Mouse (Mus musculus) heart, embryonic 12.5 days (tissue): ENCODE data around the gene Gm10577. TPM values are rescaled to one million over a fixed set of nuclear protein-coding genes. Genes with fewer than 3 reads are reported as not detected.

Experiments
- ATAC-seq: fragments of 200-750 bp; cut with Nextera tagmentation; 2 replicates; pipeline ENCODE4 v1.8.0; 2017; ENCODE audit warnings: moderate TSS enrichment, moderate library complexity; ENCODE audit not compliant: insufficient number of reproducible peaks, low FRiP score
- H3K27ac ChIP-seq: fragments of 300-500 bp; sonication (generic); 2 replicates; pipeline ENCODE4 v1.5.1; 2016; ENCODE audit warnings: mild to moderate bottlenecking, moderate library complexity; ENCODE audit not compliant: poor library complexity, severe bottlenecking
- H3K27me3 ChIP-seq: fragments of 300-500 bp; sonication (generic); replicated peaks from 2 replicates; pipeline ENCODE4 v1.6.1; 2016; ENCODE audit warnings: mild to moderate bottlenecking, moderate library complexity
- H3K36me3 ChIP-seq: fragments of 300-500 bp; sonication (generic); 2 replicates; pipeline ENCODE4 v1.6.1; 2016; ENCODE audit warnings: mild to moderate bottlenecking, moderate library complexity
- H3K4me1 ChIP-seq: fragments of 300-500 bp; sonication (generic); replicated peaks from 2 replicates; pipeline ENCODE4 v1.6.1; 2016; ENCODE audit warnings: mild to moderate bottlenecking
- H3K4me2 ChIP-seq: fragments of 300-500 bp; sonication (generic); 2 replicates; pipeline ENCODE4 v1.6.1; 2016; ENCODE audit warnings: mild to moderate bottlenecking, moderate library complexity
- H3K4me3 ChIP-seq: fragments of 300-500 bp; sonication (generic); 2 replicates; pipeline ENCODE4 v1.5.1; 2016; ENCODE audit warnings: mild to moderate bottlenecking
- H3K9ac ChIP-seq: fragments of 300-500 bp; sonication (generic); 2 replicates; pipeline ENCODE4 v1.6.1; 2016; ENCODE audit warnings: mild to moderate bottlenecking, moderate library complexity
- H3K9me3 ChIP-seq: fragments of 300-500 bp; sonication (generic); replicated peaks from 2 replicates; pipeline ENCODE4 v1.6.1; 2016; ENCODE audit warnings: mild to moderate bottlenecking, moderate library complexity
- WGBS: fragments of 180-500 bp; shearing (Covaris S2); methylation state at CpG from one replicate; pipeline ENCODE4 v1.1.7; 2016; 5-methylcytosine and 5-hydroxymethylcytosine counted together
- polyA plus RNA-seq: library from polyadenylated mRNA; unstranded; fragments of >200 nt; fragmentation: Nextera tagmentation; extraction: Ambion mirVana; gene quantifications from 2 replicates; pipeline ENCODE4 v1.2.1, GENCODE M21; 2016

Gene Gm10577
- polyA plus RNA-seq, 1 experiment from 2014 or later = not detected

DNA sequence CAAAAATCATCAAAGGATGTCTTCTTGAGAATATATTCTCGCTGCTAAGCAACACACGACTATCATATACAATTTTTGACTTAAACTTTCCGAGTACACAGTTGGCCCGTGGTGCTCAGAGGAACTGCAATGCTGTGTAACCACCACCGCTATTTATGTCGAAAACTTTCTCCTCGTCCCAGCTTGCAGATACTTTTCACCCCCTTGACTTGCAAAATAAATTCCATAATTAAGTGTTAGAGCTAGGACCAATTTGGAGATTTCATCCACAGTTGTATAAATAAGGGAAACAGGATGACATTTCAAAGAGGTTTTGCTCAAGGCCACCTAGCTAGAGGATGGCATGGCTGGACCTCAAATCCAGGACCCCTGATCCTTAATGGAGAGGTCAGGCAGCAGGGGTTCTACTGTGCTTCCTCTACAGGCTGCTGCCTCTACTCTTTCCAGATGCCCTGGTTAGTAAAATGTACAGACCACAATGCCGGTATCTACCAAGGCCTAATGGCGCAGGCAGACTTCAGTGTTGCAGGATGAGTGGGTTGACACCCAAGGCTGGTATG is 7.4 kb upstream of the Gm10577 start:
- Histone ChIP-seq H3K4me1 (no peaks in the 10 kb centered on the region), H3K36me3 (no peaks in the 10 kb centered on the region), H3K4me3 (no peak overlapping the region), H3K27me3 (no peaks in the 10 kb centered on the region), H3K9me3 (peaks cover 3% of the 10 kb centered on the region), H3K9ac (no peak overlapping the region), H3K27ac (no peak overlapping the region), H3K4me2 (no peak overlapping the region)
- 84% methylated on average over 9 of the region's 9 CpGs for WGBS
- no peak for ATAC-seq

DNA sequence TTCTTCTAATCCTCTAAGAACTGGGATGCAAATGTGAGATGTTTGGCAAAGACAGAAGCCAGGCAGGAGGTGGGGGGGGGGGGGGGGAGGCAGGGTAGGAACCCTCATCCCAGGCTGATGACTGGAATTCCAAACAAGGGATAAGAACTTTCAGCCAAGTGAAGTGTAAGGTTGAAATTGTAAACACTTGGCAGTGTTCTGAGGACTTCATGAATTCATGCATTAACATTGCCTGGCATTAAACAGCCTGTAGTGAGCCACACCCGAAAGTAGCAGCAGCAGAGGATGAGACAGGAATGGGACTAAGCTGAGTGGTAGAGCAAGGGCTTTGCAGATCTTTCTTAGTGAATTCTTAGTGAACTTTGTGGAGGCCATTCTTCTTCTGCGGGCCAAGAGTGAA is 6.5 kb upstream of the Gm10577 start:
- ATAC-seq = no peak
- H3K27ac ChIP-seq = no peak overlapping the region

DNA sequence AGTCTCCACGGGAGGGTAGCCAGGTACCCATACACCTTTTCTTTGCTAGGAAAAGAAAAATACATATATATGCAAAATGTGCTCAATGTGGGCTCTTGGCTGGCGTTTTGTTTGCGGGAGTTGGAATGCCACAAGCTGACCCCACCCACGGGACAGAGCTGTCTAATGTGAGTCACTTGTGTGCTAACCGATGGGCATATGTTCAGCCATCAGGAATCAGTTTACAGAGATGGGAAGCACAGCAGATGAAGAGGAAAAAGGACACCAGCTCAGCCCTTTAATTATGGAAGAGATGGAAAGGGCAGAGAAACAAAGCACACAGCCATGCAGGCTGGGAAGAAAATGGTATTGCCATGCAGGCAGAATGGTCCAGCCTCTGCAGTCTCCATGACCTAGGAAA is 6.1 kb upstream of the Gm10577 start:
- Histone ChIP-seq H3K9me3 (peaks cover 6% of the 10 kb centered on the region), H3K27me3 (no peaks in the 10 kb centered on the region), H3K27ac (no peak overlapping the region), H3K4me3 (no peak overlapping the region), H3K4me2 (no peak overlapping the region), H3K36me3 (no peaks in the 10 kb centered on the region), H3K9ac (no peak overlapping the region), H3K4me1 (no peaks in the 10 kb centered on the region)
- WGBS = 72% methylated on average over 5 of the region's 5 CpGs
- ATAC-seq = no peak

More for the DNA sequence above, 6.5 kb upstream of the Gm10577 start:
- no peak overlapping the region for H3K4me2 ChIP-seq
- H3K9ac ChIP-seq = no peak overlapping the region
- no peak overlapping the region for H3K4me3 ChIP-seq
- H3K36me3 ChIP-seq = no peaks in the 10 kb centered on the region
- peaks cover 6% of the 10 kb centered on the region for H3K9me3 ChIP-seq
- 62% methylated on average over 2 of the region's 2 CpGs for WGBS
- no peaks in the 10 kb centered on the region for H3K4me1 ChIP-seq
- no peaks in the 10 kb centered on the region for H3K27me3 ChIP-seq

GRCm38 (mm10) chr4:101017806-101018205 is 2.7 kb downstream of the Gm10577 start:
- WGBS = 82% methylated on average over 4 of the region's 4 CpGs
- Histone ChIP-seq H3K36me3 (no peaks in the 10 kb centered on the region), H3K27ac (no peak overlapping the region), H3K4me2 (no peak overlapping the region), H3K9me3 (peaks cover 2% of the 10 kb centered on the region), H3K27me3 (no peaks in the 10 kb centered on the region), H3K4me3 (no peak overlapping the region), H3K4me1 (no peaks in the 10 kb centered on the region), H3K9ac (no peak overlapping the region)
- no peak for ATAC-seq

DNA sequence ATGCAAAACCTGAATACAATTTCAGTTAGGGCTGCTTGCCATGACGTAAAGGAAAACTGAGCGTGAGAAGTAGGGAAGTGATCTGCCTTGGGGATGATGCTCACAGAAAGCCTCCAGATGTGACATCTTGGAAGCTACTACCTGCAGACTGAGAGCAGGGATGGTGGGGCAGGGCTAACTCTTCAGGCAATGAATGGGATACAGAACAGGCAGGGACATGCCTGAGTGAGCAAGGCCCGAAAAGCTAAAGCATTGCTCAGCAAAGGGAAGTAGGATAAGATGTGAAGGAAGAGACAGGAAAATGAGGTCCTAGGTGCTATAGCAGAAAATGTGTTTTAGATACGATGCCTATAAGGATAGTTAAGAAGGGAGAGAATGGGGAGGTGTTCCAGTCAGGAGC is 11.4 kb downstream of the Gm10577 start:
- Histone ChIP-seq H3K4me3 (no peak overlapping the region), H3K9me3 (no peaks in the 10 kb centered on the region), H3K4me1 (no peaks in the 10 kb centered on the region), H3K27ac (no peak overlapping the region), H3K9ac (no peak overlapping the region), H3K4me2 (no peak overlapping the region), H3K36me3 (no peaks in the 10 kb centered on the region), H3K27me3 (no peaks in the 10 kb centered on the region)
- WGBS = 90% methylated on average over 4 of the region's 4 CpGs
- no peak for ATAC-seq

DNA sequence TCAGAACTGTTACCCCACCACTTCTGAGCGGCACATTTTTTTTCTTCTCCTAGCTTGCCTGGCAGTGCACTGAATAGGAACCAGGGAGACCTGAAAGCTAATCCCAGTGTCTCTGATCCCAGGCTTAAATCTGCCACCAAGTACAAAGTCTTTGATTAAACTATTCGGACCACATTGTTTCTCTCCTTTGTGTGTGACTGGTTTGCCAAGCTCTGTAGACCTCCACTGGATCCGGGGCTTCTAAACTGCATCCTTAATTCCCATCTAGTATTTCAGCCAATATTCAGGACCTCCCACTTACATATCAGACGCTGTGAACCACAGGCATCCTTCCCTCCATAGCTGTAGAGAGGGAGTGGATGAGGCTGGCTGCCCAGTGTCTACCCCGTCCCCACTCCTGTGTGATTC is 12.1 kb downstream of the Gm10577 start:
- no peak for ATAC-seq
- H3K27me3 ChIP-seq = no peaks in the 10 kb centered on the region
- H3K4me1 ChIP-seq = no peaks in the 10 kb centered on the region
- H3K4me3 ChIP-seq = no peak overlapping the region
- H3K4me2 ChIP-seq = no peak overlapping the region
- no peak overlapping the region for H3K9ac ChIP-seq
- H3K9me3 ChIP-seq = no peaks in the 10 kb centered on the region
- H3K27ac ChIP-seq = no peak overlapping the region
- 74% methylated on average over 5 of the region's 5 CpGs for WGBS
- peaks cover 2% of the 10 kb centered on the region; the same call in 1 of the 2 replicates for H3K36me3 ChIP-seq

DNA sequence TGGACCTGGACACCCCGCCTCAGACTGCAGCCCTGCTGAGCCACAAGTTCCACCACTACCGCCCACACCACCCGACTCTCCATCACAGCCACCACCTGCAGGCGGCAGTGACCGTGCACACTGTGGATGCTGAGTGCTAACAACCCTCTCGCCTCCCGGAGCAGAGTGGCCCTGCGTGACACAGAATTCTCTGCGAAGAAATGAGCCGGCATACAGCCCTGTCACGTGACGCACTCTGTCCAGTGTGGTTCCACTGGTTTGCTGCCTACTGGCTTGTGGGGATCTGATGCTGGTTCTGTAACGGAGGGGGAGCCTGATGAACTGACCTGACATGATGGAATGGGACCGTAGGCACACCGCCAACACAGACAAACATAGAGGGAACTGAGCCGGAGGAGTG is 17.5 kb downstream of the Gm10577 start:
- WGBS = 92% methylated on average over 16 of the region's 16 CpGs
- no peak for ATAC-seq
- no peak overlapping the region for H3K27ac ChIP-seq
- H3K9ac ChIP-seq = no peak overlapping the region
- peaks cover 21% of the 10 kb centered on the region for H3K36me3 ChIP-seq
- no peaks in the 10 kb centered on the region for H3K27me3 ChIP-seq
- H3K4me2 ChIP-seq = no peak overlapping the region
- no peaks in the 10 kb centered on the region for H3K4me1 ChIP-seq
- no peaks in the 10 kb centered on the region for H3K9me3 ChIP-seq
- no peak overlapping the region for H3K4me3 ChIP-seq

DNA sequence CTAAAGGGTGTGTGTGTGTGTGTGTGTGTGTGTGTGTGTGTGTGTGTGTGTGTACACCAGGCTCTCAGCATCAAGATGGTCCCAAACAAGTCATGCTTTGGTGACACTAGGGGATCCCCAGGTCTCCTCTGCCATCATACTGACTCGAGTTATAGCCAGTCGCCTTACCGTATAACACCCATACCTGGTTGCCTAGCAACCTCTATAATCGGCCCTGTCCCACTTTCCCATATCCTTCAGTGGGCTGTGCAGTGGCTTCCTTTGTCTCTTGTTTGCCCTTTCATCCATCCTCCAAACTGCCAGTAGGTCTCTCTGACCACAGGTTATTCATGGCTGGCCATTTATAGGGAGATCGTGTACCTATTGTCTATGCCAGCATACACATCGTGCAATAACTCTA is 19.4 kb downstream of the Gm10577 start:
- Histone ChIP-seq H3K27ac (no peak overlapping the region), H3K4me2 (no peak overlapping the region), H3K9me3 (no peaks in the 10 kb centered on the region), H3K36me3 (peaks cover 21% of the 10 kb centered on the region), H3K4me3 (no peak overlapping the region), H3K4me1 (no peaks in the 10 kb centered on the region), H3K9ac (no peak overlapping the region), H3K27me3 (no peaks in the 10 kb centered on the region)
- WGBS = 84% methylated on average over 6 of the region's 6 CpGs
- no peak for ATAC-seq

DNA sequence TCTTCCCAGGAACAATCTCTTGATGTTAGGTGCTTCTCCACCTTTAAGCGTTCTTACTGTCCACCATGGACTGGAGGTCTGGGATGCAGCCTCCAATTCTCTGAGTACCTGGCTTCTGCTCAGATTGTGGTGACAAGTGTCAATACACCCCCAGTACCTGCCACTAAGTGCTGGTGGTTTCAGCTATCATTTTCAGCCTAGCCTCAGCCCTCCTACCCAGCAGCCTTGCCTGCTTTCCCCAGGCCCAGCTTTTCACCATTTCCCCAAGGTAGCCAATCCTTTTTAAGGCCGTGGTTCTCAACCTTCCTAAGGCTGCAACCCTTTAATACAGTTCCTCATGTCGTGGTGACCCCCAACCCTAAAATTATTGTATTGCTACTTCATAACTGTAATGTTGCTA is 19.9 kb downstream of the Gm10577 start:
- no peak overlapping the region for H3K9ac ChIP-seq
- no peak overlapping the region for H3K4me3 ChIP-seq
- no peaks in the 10 kb centered on the region for H3K27me3 ChIP-seq
- H3K4me2 ChIP-seq = no peak overlapping the region
- H3K9me3 ChIP-seq = no peaks in the 10 kb centered on the region
- 86% methylated on average over 3 of the region's 3 CpGs for WGBS
- no peak overlapping the region for H3K27ac ChIP-seq
- peaks cover 22% of the 10 kb centered on the region for H3K36me3 ChIP-seq
- no peak for ATAC-seq
- H3K4me1 ChIP-seq = no peaks in the 10 kb centered on the region

GRCm38 (mm10) chr4:100998906-100999305 is 21.6 kb downstream of the Gm10577 start:
- H3K4me2 ChIP-seq = no peak overlapping the region
- no peak overlapping the region for H3K4me3 ChIP-seq
- H3K4me1 ChIP-seq = no peaks in the 10 kb centered on the region; the same call in none of the 2 replicates
- H3K27me3 ChIP-seq = no peaks in the 10 kb centered on the region
- H3K36me3 ChIP-seq = peaks cover 30% of the 10 kb centered on the region
- H3K9ac ChIP-seq = no peak overlapping the region
- WGBS = 85% methylated on average over 8 of the region's 8 CpGs
- no peak for ATAC-seq
- H3K27ac ChIP-seq = no peak overlapping the region
- no peaks in the 10 kb centered on the region for H3K9me3 ChIP-seq

DNA sequence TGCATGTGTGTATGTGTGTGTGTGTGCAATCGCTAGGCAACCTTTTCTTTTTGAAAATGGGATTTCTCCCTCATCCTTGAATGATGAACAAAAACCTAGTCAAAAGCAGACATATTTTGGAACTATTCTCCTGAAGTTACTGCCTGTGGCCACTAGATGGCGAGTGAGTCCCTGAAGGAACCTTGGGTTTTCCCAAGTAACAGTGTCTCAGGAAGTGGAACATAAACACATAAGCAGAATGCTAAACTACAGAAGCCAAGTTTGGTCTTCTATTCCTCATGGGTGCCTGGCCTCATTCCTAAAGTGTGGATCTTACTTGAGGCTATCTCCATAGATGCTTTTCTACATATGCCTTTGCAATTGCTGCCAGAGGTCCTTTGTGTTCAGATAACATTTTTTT is 22.4 kb downstream of the Gm10577 start:
- Histone ChIP-seq H3K4me1 (peaks cover 3% of the 10 kb centered on the region), H3K27ac (no peak overlapping the region), H3K36me3 (peaks cover 27% of the 10 kb centered on the region), H3K9ac (no peak overlapping the region), H3K9me3 (no peaks in the 10 kb centered on the region), H3K4me2 (no peak overlapping the region), H3K27me3 (no peaks in the 10 kb centered on the region), H3K4me3 (no peak overlapping the region)
- WGBS = 16% methylated on average over 2 of the region's 2 CpGs
- no peak for ATAC-seq

DNA sequence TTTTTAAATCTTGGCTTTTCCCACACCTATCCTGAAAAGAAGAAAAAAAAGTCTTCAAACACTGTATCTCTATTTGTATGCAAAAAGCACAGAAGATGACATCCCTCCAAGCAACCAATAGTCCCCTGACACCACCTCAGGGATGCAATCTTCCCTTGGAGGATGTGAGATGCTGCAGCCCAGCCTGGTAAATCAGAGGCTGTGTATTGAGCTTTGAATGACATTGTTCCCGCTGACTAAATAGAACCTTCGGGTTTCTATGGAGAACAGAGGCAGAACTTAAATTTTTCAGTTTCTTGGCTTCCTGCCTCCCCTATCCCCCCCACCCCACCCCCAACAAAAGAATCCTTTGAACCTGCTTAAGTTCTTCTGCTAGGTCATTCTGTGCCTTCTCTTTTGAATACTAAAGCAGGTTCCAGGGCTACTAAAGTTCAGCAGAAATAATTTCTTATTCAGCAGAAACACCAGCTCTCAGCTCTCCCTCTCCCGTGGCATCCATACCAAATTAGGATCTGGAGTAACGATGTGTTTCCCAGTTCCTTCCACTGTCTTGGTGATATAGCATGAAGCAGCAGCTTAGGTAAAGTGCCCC is 24.3 kb downstream of the Gm10577 start:
- no peak for ATAC-seq
- no peak overlapping the region for H3K4me2 ChIP-seq
- peaks cover 3% of the 10 kb centered on the region for H3K4me1 ChIP-seq
- no peak overlapping the region for H3K4me3 ChIP-seq
- H3K27ac ChIP-seq = no peak overlapping the region
- H3K36me3 ChIP-seq = peaks cover 23% of the 10 kb centered on the region
- no peaks in the 10 kb centered on the region for H3K9me3 ChIP-seq
- no peaks in the 10 kb centered on the region for H3K27me3 ChIP-seq
- H3K9ac ChIP-seq = no peak overlapping the region
- WGBS = 81% methylated on average over 4 of the region's 4 CpGs
